ENCODE assay signal across 8 mouse cellular contexts in genomic region chr7:4478796-4479291, GRCm38 (mm10). TPM values are rescaled to one million over a fixed set of nuclear protein-coding genes. Genes with fewer than 3 reads are reported as not detected.
A peak's percentile ranks its signal among the peaks of the same experiment; 100 is the strongest.
DNase-seq lines count a peak whose midpoint lies in the region; ATAC-seq lines count a peak whose summit lies in the region.

No protein-coding gene starts in this region.

- peak; percentile 13 for ATAC-seq in kidney, embryonic 16.5 days (ENCODE audit: low FRiP score, low TSS enrichment)
- no peak for ATAC-seq in embryonic facial prominence, embryonic 11.5 days (replicated peaks; ENCODE audit: insufficient number of reproducible peaks, low FRiP score, low TSS enrichment, low read depth)
- peak; percentile 5; the same call in 1 of the 2 replicates for ATAC-seq in hindbrain, embryonic 14.5 days (ENCODE audit: low FRiP score)
- ATAC-seq in midbrain, embryonic 14.5 days (ENCODE audit: low FRiP score, low TSS enrichment) = no peak
- ATAC-seq in erythroid progenitor cell, adult 5-6 weeks (replicated peaks; ENCODE audit: low FRiP score, poor library complexity, severe bottlenecking) = no peak

- WGBS in kidney, embryonic 16.5 days = 5% methylated on average over 16 of the region's 16 CpGs
- 5% methylated on average over 16 of the region's 16 CpGs for WGBS in embryonic facial prominence, embryonic 11.5 days
- 4% methylated on average over 16 of the region's 16 CpGs for WGBS in hindbrain, embryonic 14.5 days
- WGBS in midbrain, embryonic 14.5 days = 2% methylated on average over 16 of the region's 16 CpGs

- H3K4me1 ChIP-seq in kidney, embryonic 16.5 days (ENCODE audit: insufficient read depth, low read length) = peaks cover 24% of the 10 kb centered on the region
- no peaks in the 10 kb centered on the region for H3K4me1 ChIP-seq in embryonic facial prominence, embryonic 11.5 days (ENCODE audit: control insufficient read depth, insufficient read depth, low read length)
- H3K4me1 ChIP-seq in hindbrain, embryonic 14.5 days (replicated peaks; ENCODE audit: control insufficient read depth, insufficient read depth, low read length) = peaks cover 5% of the 10 kb centered on the region
- H3K4me1 ChIP-seq in midbrain, embryonic 14.5 days (ENCODE audit: control insufficient read depth, insufficient read depth, low read length) = peaks cover 11% of the 10 kb centered on the region; the same call in 1 of the 2 replicates

- DNase-seq in kidney, adult 8-10 months = no peak
- DNase-seq in embryonic facial prominence, embryonic 11.5 days (ENCODE audit: low spot score) = no peak
- no peak for DNase-seq in hindbrain, embryonic 14.5 days (ENCODE audit: low spot score)
- peak; percentile 23 for DNase-seq in midbrain, embryonic 14.5 days
- no peak for DNase-seq in right cerebral cortex, postnatal 10 days (ENCODE audit: low spot score in 2 of 2)
- DNase-seq in cerebellum, postnatal 14 days = no peak

- H3K36me3 ChIP-seq in kidney, embryonic 16.5 days (ENCODE audit: insufficient read depth, low read length) = peaks cover 24% of the 10 kb centered on the region
- peaks cover 3% of the 10 kb centered on the region; the same call in 1 of the 2 replicates for H3K36me3 ChIP-seq in embryonic facial prominence, embryonic 11.5 days (replicated peaks; ENCODE audit: control insufficient read depth, insufficient read depth, low read depth, low read length)
- peaks cover 25% of the 10 kb centered on the region for H3K36me3 ChIP-seq in hindbrain, embryonic 14.5 days (replicated peaks; ENCODE audit: control insufficient read depth, insufficient read depth)
- H3K36me3 ChIP-seq in midbrain, embryonic 14.5 days (ENCODE audit: control insufficient read depth, insufficient read depth, low read length) = peaks cover 31% of the 10 kb centered on the region

- peaks cover 12% of the 10 kb centered on the region for H3K27me3 ChIP-seq in kidney, embryonic 16.5 days (ENCODE audit: insufficient read depth, low read length)
- peaks cover 3% of the 10 kb centered on the region for H3K27me3 ChIP-seq in embryonic facial prominence, embryonic 11.5 days (ENCODE audit: control insufficient read depth, insufficient read depth, low read length)
- peaks cover 21% of the 10 kb centered on the region for H3K27me3 ChIP-seq in hindbrain, embryonic 14.5 days (ENCODE audit: control insufficient read depth, insufficient read depth, low read length)
- H3K27me3 ChIP-seq in midbrain, embryonic 14.5 days (ENCODE audit: control insufficient read depth, insufficient read depth, low read length) = peaks cover 20% of the 10 kb centered on the region; the same call in 1 of the 2 replicates

- H3K4me3 ChIP-seq in kidney, embryonic 16.5 days (ENCODE audit: low read length) = peak overlapping the region; percentile 64
- H3K4me3 ChIP-seq in embryonic facial prominence, embryonic 11.5 days (ENCODE audit: low read depth, low read length) = peak overlapping the region; percentile 41
- peak overlapping the region; percentile 39 for H3K4me3 ChIP-seq in hindbrain, embryonic 14.5 days (replicated peaks; ENCODE audit: low read length)
- peak overlapping the region; percentile 40 for H3K4me3 ChIP-seq in midbrain, embryonic 14.5 days (replicated peaks; ENCODE audit: low read depth, low read length)

- H3K4me2 ChIP-seq in kidney, embryonic 16.5 days (replicated peaks; ENCODE audit: low read depth, low read length) = peak overlapping the region; percentile 92
- H3K4me2 ChIP-seq in embryonic facial prominence, embryonic 11.5 days (ENCODE audit: low read depth, low read length) = peak overlapping the region; percentile 78
- peak overlapping the region; percentile 71 for H3K4me2 ChIP-seq in hindbrain, embryonic 14.5 days (replicated peaks)
- peak overlapping the region; percentile 86 for H3K4me2 ChIP-seq in midbrain, embryonic 14.5 days (ENCODE audit: low read length)

- no peaks in the 10 kb centered on the region for H3K9me3 ChIP-seq in kidney, embryonic 16.5 days (ENCODE audit: low read length)
- no peaks in the 10 kb centered on the region for H3K9me3 ChIP-seq in embryonic facial prominence, embryonic 11.5 days (replicated peaks; ENCODE audit: control insufficient read depth, low read length)
- no peaks in the 10 kb centered on the region for H3K9me3 ChIP-seq in hindbrain, embryonic 14.5 days (ENCODE audit: control insufficient read depth, low read length)
- H3K9me3 ChIP-seq in midbrain, embryonic 14.5 days (ENCODE audit: control insufficient read depth, low read length) = no peaks in the 10 kb centered on the region

- peak overlapping the region; percentile 71 for H3K9ac ChIP-seq in kidney, embryonic 16.5 days (replicated peaks; ENCODE audit: low read length)
- peak overlapping the region; percentile 51 for H3K9ac ChIP-seq in embryonic facial prominence, embryonic 11.5 days (replicated peaks; ENCODE audit: low read length)
- H3K9ac ChIP-seq in hindbrain, embryonic 14.5 days = peak overlapping the region; percentile 49
- peak overlapping the region; percentile 38 for H3K9ac ChIP-seq in midbrain, embryonic 14.5 days (replicated peaks; ENCODE audit: low read length)

- peak overlapping the region; percentile 99 for H3K27ac ChIP-seq in kidney, embryonic 16.5 days (ENCODE audit: low read length)
- peak overlapping the region; percentile 83 for H3K27ac ChIP-seq in embryonic facial prominence, embryonic 11.5 days (replicated peaks; ENCODE audit: low read depth, low read length)
- H3K27ac ChIP-seq in hindbrain, embryonic 14.5 days = no peak overlapping the region
- peak overlapping the region; percentile 14; the same call in 1 of the 2 replicates for H3K27ac ChIP-seq in midbrain, embryonic 14.5 days (replicated peaks; ENCODE audit: low read depth, low read length)

RNA-seq across cellular contexts. Expression of gene Eps8l1, which starts 18.4 kb away (rescaled TPM):
- 8.8 and 10.1 TPM in 2 replicates for polyA plus RNA-seq in kidney, embryonic 16.5 days (2015; fragmentation: Nextera tagmentation; extraction: Ambion mirVana)
- polyA plus RNA-seq in embryonic facial prominence, embryonic 11.5 days (2014; fragmentation: Nextera tagmentation; extraction: Ambion mirVana) = 3.0 and 5.8 TPM in 2 replicates
- 6.6 and 7.3 TPM in 2 replicates for polyA plus RNA-seq in hindbrain, embryonic 14.5 days (2014; fragmentation: Nextera tagmentation; extraction: Ambion mirVana)
- polyA plus RNA-seq in midbrain, embryonic 14.5 days (2014; fragmentation: Nextera tagmentation; extraction: Ambion mirVana) = 6.9 and 9.1 TPM in 2 replicates
- total RNA-seq in erythroid progenitor cell, adult 5-6 weeks (2015; ENCODE audit: low replicate concordance) = 2.9 and 6.1 TPM in 2 replicates
- total RNA-seq in erythroid progenitor cell, adult 5-6 weeks (2017; ENCODE audit: low replicate concordance) = 6.2 and 11.2 TPM in 2 replicates

RNA-seq across cellular contexts. Expression of gene Ppp1r12c, which starts 22.6 kb away (rescaled TPM):
- 22.1 and 31.6 TPM in 2 replicates for polyA plus RNA-seq in kidney, embryonic 16.5 days (2015; fragmentation: Nextera tagmentation; extraction: Ambion mirVana)
- 33.0 and 35.3 TPM in 2 replicates for polyA plus RNA-seq in embryonic facial prominence, embryonic 11.5 days (2014; fragmentation: Nextera tagmentation; extraction: Ambion mirVana)
- 50.1 and 54.7 TPM in 2 replicates for polyA plus RNA-seq in hindbrain, embryonic 14.5 days (2014; fragmentation: Nextera tagmentation; extraction: Ambion mirVana)
- polyA plus RNA-seq in midbrain, embryonic 14.5 days (2014; fragmentation: Nextera tagmentation; extraction: Ambion mirVana) = 46.2 and 50.7 TPM in 2 replicates
- total RNA-seq in erythroid progenitor cell, adult 5-6 weeks (2015; ENCODE audit: low replicate concordance) = 73.9 and 133 TPM in 2 replicates
- total RNA-seq in erythroid progenitor cell, adult 5-6 weeks (2017; ENCODE audit: low replicate concordance) = 123 and 130 TPM in 2 replicates

RNA-seq across cellular contexts. Expression of gene Rdh13, which starts 33.4 kb away (rescaled TPM):
- polyA plus RNA-seq in kidney, embryonic 16.5 days (2015; fragmentation: Nextera tagmentation; extraction: Ambion mirVana) = 34.4 and 34.5 TPM in 2 replicates
- 26.0 and 32.9 TPM in 2 replicates for polyA plus RNA-seq in embryonic facial prominence, embryonic 11.5 days (2014; fragmentation: Nextera tagmentation; extraction: Ambion mirVana)
- 41.6 and 45.5 TPM in 2 replicates for polyA plus RNA-seq in hindbrain, embryonic 14.5 days (2014; fragmentation: Nextera tagmentation; extraction: Ambion mirVana)
- polyA plus RNA-seq in midbrain, embryonic 14.5 days (2014; fragmentation: Nextera tagmentation; extraction: Ambion mirVana) = 35.5 and 43.1 TPM in 2 replicates
- total RNA-seq in erythroid progenitor cell, adult 5-6 weeks (2015; ENCODE audit: low replicate concordance) = 0.72 and 1.3 TPM in 2 replicates
- total RNA-seq in erythroid progenitor cell, adult 5-6 weeks (2017; ENCODE audit: low replicate concordance) = 0.45 and 1.5 TPM in 2 replicates

RNA-seq across cellular contexts. Expression of gene Tnnt1, which starts 37.3 kb away (rescaled TPM):
- polyA plus RNA-seq in kidney, embryonic 16.5 days (2015; fragmentation: Nextera tagmentation; extraction: Ambion mirVana) = 20.9 and 21.6 TPM in 2 replicates
- 44.9 and 61.5 TPM in 2 replicates for polyA plus RNA-seq in embryonic facial prominence, embryonic 11.5 days (2014; fragmentation: Nextera tagmentation; extraction: Ambion mirVana)
- 1.8 and 3.9 TPM in 2 replicates for polyA plus RNA-seq in hindbrain, embryonic 14.5 days (2014; fragmentation: Nextera tagmentation; extraction: Ambion mirVana)
- polyA plus RNA-seq in midbrain, embryonic 14.5 days (2014; fragmentation: Nextera tagmentation; extraction: Ambion mirVana) = 2.6 and 2.7 TPM in 2 replicates
- 1.4 TPM in 1 of 2 replicates, not detected in the other for total RNA-seq in erythroid progenitor cell, adult 5-6 weeks (2015; ENCODE audit: low replicate concordance)
- 3.9 TPM in 1 of 2 replicates, not detected in the other for total RNA-seq in erythroid progenitor cell, adult 5-6 weeks (2017; ENCODE audit: low replicate concordance)

RNA-seq across cellular contexts. Expression of gene Tnni3, which starts 45.2 kb away (rescaled TPM):
- polyA plus RNA-seq in kidney, embryonic 16.5 days (2015; fragmentation: Nextera tagmentation; extraction: Ambion mirVana) = 5.8 and 6.1 TPM in 2 replicates
- 2.6 and 9.9 TPM in 2 replicates for polyA plus RNA-seq in embryonic facial prominence, embryonic 11.5 days (2014; fragmentation: Nextera tagmentation; extraction: Ambion mirVana)
- polyA plus RNA-seq in hindbrain, embryonic 14.5 days (2014; fragmentation: Nextera tagmentation; extraction: Ambion mirVana) = 0.36 and 0.46 TPM in 2 replicates
- polyA plus RNA-seq in midbrain, embryonic 14.5 days (2014; fragmentation: Nextera tagmentation; extraction: Ambion mirVana) = 1.5 and 2.0 TPM in 2 replicates
- total RNA-seq in erythroid progenitor cell, adult 5-6 weeks (2015; ENCODE audit: low replicate concordance) = not detected in 2 replicates
- not detected in 2 replicates for total RNA-seq in erythroid progenitor cell, adult 5-6 weeks (2017; ENCODE audit: low replicate concordance)

Comparison
In these comparisons a context has a peak if more than half of its experiments do, and no peak if none do; other contexts are left out.
1. ATAC-seq: peak in kidney, embryonic 16.5 days (single experiment) and hindbrain, embryonic 14.5 days (single experiment); none in embryonic facial prominence, embryonic 11.5 days (single experiment), midbrain, embryonic 14.5 days (single experiment) and erythroid progenitor cell, adult 5-6 weeks (single experiment).
2. Peak in every context shown above with its lines, with median percentiles within 50 percentile points of each other: H3K4me2 ChIP-seq, H3K4me3 ChIP-seq and H3K9ac ChIP-seq.